Mouse (Mus musculus) gastrocnemius, adult 8-10 months (tissue): Measurements from ENCODE around the gene Tmem37. TPM values are rescaled to one million over a fixed set of nuclear protein-coding genes. Genes with fewer than 3 reads are reported as not detected.

Source experiments
- DNase-seq, 2 experiments: peaks; one replicate each; pipeline ENCODE4 v3.0.0; 2022; ENCODE audit warnings: low spot score in 2 of 2
- total RNA-seq, 4 experiments: library from RNA; stranded (reverse); gene quantifications; 2 replicates each; pipeline ENCODE4 v1.2.4; 2022

The Tmem37 gene
- total RNA-seq, 4 experiments from 2014 or later = 7.0 to 17.1 (median 11.3) TPM

DNA sequence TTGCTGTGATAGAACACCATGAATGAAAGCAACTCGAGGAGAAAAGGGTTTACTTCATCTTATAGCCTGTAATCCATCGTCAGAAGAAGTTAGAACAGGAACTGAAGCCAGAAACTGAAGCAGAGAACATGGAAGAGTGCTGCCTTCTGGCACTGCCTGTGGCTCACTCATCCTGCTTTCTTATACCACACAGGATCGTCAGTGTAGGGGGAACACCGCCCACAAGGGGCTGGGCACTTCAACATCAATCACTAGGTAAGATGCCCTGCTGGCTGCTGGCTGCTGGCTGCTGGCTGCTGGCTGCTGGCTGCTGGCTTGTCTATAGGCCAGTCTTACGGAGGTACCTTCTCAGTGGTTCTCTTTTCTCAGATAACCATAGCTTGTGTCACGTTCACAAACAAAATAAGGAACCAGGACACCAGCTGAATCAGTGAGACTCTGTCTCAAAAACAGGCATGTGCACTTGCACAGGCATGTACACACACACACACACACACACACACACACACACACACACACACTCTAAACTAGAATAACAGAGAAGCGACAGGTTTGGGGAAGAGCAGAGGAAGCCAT is 53.5 kb downstream of the Tmem37 start:
- DNase-seq = no peak

DNA sequence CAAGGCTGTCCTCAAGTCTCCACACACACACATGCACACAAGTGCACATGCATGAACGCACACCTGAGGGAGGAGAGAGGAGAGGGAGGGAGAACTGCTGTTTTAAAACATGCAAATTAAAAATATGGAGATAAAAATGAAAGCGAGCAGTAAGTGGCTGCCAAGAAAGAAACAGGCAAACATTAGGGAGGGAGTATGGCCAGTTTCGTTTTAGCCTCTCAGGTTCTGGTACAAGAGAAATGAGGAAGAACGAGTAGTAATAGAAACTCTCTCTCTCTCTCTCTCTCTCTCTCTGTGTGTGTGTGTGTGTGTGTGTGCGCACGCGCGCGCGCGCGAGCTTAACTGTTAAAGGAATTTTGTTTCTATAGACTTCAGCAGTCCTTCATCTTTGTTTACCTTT is 54.4 kb downstream of the Tmem37 start:
- no peak for DNase-seq

DNA sequence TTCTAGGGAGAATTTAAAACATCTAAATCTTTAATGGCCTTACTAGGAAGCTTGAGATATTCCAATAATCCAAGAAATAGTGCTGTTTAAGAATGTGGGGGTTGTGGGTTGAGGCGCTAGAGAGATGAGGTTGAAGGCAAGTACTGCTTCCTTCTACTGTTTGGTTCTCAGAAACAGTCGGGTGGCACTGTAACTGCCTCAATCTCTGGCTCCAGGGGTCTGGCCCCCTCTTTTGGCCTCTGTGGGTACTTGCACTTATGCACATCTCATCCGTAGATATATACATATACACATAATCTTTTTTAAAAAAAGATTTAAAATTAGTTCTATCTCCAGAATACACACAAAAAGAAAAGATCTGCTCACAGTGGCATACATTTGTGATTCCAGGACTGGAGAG is 55.0 kb downstream of the Tmem37 start:
- DNase-seq = no peak

Other genes starting within 250 kb of the Tmem37 start
- gene Ptpn4, start 236.5 kb downstream of the Tmem37 start, total RNA-seq = 10 to 100 TPM; 21.6 to 36.6 (median 28.2) TPM
- 1 to 10 TPM; 7.2 to 8.6 (median 7.4) TPM for gene Tmem177, start 160.9 kb downstream of the Tmem37 start, total RNA-seq
- not detected for gene Cfap221, start 76.8 kb downstream of the Tmem37 start, total RNA-seq
- 1 to 10 TPM; 1.5 to 3.3 (median 2.6) TPM for gene Sctr, start 67.2 kb downstream of the Tmem37 start, total RNA-seq
- gene Dbi, start 47.0 kb upstream of the Tmem37 start, total RNA-seq = 100 to 1,000 TPM; 117 to 144 (median 142) TPM
- gene 3110009E18Rik, start 47.1 kb upstream of the Tmem37 start, total RNA-seq = 1 to 10 TPM; 3.6 to 5.2 (median 4.1) TPM
- gene Steap3, start 198.6 kb upstream of the Tmem37 start, total RNA-seq = 10 to 100 TPM; 14.5 to 19.1 (median 17.8) TPM